Mouse (Mus musculus) lung, embryonic 14.5 days (tissue): ENCODE measurements around the gene Vps39. TPM values are rescaled to one million over a fixed set of nuclear protein-coding genes. Genes with fewer than 3 reads are reported as not detected.

Experiments
- ATAC-seq: fragments of 200-750 bp; cut with Nextera tagmentation; 2 replicates; pipeline ENCODE4 v1.8.0; 2017; ENCODE audit warnings: mild to moderate bottlenecking, moderate TSS enrichment, moderate library complexity; ENCODE audit not compliant: insufficient read depth
- DNase-seq: peaks from one replicate; pipeline ENCODE4 v3.0.0-alpha.2; 2015
- H3K27ac ChIP-seq: fragments of 300-500 bp; sonication (generic); 2 replicates; pipeline ENCODE4 v1.5.1; 2014; ENCODE audit warnings: low read depth, mild to moderate bottlenecking, moderate library complexity
- H3K27me3 ChIP-seq: fragments of 300-500 bp; sonication (generic); 2 replicates; pipeline ENCODE4 v1.6.1; 2014; ENCODE audit warnings: low read length, control low read depth; ENCODE audit not compliant: insufficient read depth
- H3K36me3 ChIP-seq: fragments of 300-500 bp; sonication (generic); 2 replicates; pipeline ENCODE4 v1.6.1; 2014; ENCODE audit warnings: control low read depth; ENCODE audit not compliant: insufficient read depth
- H3K4me1 ChIP-seq: fragments of 300-500 bp; sonication (generic); 2 replicates; pipeline ENCODE4 v1.6.1; 2014; ENCODE audit warnings: antibody characterized with exemption, control low read depth; ENCODE audit not compliant: insufficient read depth
- H3K4me2 ChIP-seq: fragments of 300-500 bp; sonication (generic); 2 replicates; pipeline ENCODE4 v1.6.1; 2014; ENCODE audit warnings: mild to moderate bottlenecking
- H3K4me3 ChIP-seq: fragments of 300-500 bp; sonication (generic); 2 replicates; pipeline ENCODE4 v1.5.1; 2014; ENCODE audit warnings: low read depth, low read length
- H3K9ac ChIP-seq: fragments of 300-500 bp; sonication (generic); 2 replicates; pipeline ENCODE4 v1.6.1; 2014
- H3K9me3 ChIP-seq: fragments of 300-500 bp; sonication (generic); 2 replicates; pipeline ENCODE4 v1.6.1; 2016; ENCODE audit warnings: low read depth, low read length, control low read depth
- CTCF ChIP-seq: IDR thresholded peaks from 2 replicates; pipeline ENCODE4 v1.5.1; 2016; ENCODE audit warnings: antibody characterized with exemption, low read depth
- WGBS: fragments of 180-500 bp; shearing (Covaris S2); extraction: QIAGEN DNeasy Blood & Tissue Kit; methylation state at CpG from one replicate; pipeline ENCODE4 v1.1.7; 2014; 5-methylcytosine and 5-hydroxymethylcytosine counted together
- polyA plus RNA-seq: library from polyadenylated mRNA; unstranded; fragments of >200 nt; fragmentation: Nextera tagmentation; extraction: Ambion mirVana; gene quantifications from 2 replicates; pipeline ENCODE4 v1.2.1, GENCODE M21; 2014

Vps39 gene
- 21.9 and 22.4 TPM in 2 replicates for polyA plus RNA-seq

DNA sequence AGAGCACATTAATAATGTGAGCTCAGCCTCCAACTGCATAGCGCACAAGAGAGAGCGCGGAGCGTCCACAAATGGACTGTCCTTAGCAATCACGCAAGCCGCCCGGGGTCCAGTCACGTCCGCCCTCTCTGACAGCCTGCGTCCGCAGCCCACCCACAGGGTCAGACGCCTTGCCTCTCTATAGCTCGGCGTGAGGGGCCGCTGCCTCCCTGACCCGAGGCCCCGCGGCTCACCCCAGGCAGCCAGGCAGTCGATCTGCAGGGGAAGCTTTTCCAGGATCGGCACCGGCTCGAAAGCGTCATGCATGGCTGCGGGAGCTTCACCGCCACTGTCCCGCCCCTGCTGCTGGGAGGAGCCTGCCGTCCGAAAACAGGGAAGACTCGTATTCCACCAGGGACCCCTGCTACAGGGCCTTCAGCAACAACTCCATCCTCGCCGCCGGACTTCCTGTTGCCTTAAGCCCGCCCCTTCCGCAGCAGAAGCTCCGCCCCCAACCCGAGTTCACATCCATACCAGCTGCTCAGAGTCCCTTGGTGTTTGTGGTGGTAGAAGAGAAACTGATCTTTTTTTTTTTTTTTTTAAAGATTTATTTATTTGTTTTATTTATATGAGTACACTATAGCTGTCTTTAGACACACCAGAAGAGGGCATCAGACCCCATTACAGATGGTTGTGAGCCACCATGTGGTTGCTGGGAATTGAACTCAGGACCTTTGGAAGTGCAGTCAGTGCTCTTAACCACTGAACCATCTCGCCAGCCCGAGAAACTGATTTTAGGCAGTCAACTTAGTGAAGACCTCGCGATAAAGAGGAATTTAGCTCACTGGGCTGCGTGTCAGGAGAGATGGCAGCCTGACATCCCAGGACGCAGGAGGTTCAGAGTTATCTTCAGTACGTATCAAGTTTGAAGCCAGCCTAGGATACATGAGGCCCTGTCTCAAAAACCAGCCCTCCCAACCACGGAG, at the start of gene Vps39:
Gene Vps39, minus strand, starts transcription at position 456 of the 965 bp plus-strand sequence.
- ATAC-seq (peak; percentile 96), DNase-seq (peak; percentile 94)
- H3K27ac ChIP-seq: peak within 1 kb of the TSS; percentile 61
- H3K36me3 ChIP-seq: peaks cover 49% of the 10 kb centered on the region
- peak within 1 kb of the TSS; percentile 74 for H3K9ac ChIP-seq
- no peaks in the 10 kb centered on the region for H3K27me3 ChIP-seq
- TF ChIP-seq CTCF: no peak
- peak within 1 kb of the TSS; percentile 79 for H3K4me2 ChIP-seq
- no peaks in the 10 kb centered on the region for H3K9me3 ChIP-seq
- H3K4me3 ChIP-seq: peak within 1 kb of the TSS; percentile 90
- no peaks in the 10 kb centered on the region for H3K4me1 ChIP-seq
- 11% methylated on average over 44 of the region's 44 CpGs for WGBS

DNA sequence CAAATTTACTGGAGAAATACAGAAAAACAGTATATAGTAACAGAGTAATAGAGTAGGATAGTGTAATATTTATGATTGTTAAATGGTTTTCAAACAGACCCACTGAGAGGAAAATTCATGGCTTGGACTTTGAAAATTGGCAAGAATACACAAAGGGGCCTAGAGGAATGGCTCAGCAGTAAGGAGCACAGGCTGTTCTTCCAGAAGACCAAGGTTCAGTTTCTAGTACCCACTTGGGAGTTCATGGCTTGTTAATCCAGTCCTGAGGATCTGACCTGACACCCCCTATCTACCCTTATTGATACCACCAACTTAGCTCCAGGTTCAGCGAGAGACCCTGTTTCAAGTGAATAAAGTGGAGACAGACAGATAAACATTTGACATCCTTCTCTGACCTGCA, 45.0 kb upstream of the Vps39 start:
- DNase-seq: no peak
- H3K9me3 ChIP-seq: no peaks in the 10 kb centered on the region
- H3K36me3 ChIP-seq: peaks cover 45% of the 10 kb centered on the region
- H3K9ac ChIP-seq: no peak overlapping the region
- H3K27me3 ChIP-seq: no peaks in the 10 kb centered on the region
- H3K4me3 ChIP-seq: no peak overlapping the region
- 77% methylated on average over 1 of the region's 1 CpGs for WGBS
- no peak overlapping the region for H3K27ac ChIP-seq
- no peak for TF ChIP-seq CTCF
- no peak overlapping the region for H3K4me2 ChIP-seq
- H3K4me1 ChIP-seq: peaks cover 6% of the 10 kb centered on the region; the same call in 1 of the 2 replicates
- no peak for ATAC-seq

DNA sequence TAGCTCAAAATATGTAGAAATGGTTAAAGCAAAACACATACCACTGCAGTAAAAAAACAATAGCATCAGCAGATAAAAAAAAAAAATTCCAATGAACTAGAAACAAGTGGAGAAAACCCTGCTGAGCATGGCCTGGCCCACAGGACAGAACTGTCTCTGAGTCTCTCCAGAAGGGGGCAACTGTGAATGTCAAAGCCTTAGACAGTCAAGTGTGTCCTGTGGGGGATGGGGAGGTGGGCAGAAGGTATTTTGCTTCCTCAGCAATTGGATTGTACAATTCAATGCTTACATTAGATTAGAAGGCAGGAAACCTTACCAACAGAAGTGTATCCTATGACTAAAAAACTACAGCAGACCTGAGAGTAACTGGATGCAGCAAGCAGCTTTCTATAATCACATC, 39.5 kb upstream of the Vps39 start:
- no peak for ATAC-seq
- no peak for TF ChIP-seq CTCF
- no peak overlapping the region for H3K27ac ChIP-seq
- H3K36me3 ChIP-seq: peaks cover 74% of the 10 kb centered on the region
- H3K27me3 ChIP-seq: no peaks in the 10 kb centered on the region
- DNase-seq: peak; percentile 9
- no peaks in the 10 kb centered on the region for H3K4me1 ChIP-seq
- H3K9me3 ChIP-seq: no peaks in the 10 kb centered on the region
- no peak overlapping the region for H3K4me2 ChIP-seq
- H3K4me3 ChIP-seq: no peak overlapping the region
- H3K9ac ChIP-seq: no peak overlapping the region

DNA sequence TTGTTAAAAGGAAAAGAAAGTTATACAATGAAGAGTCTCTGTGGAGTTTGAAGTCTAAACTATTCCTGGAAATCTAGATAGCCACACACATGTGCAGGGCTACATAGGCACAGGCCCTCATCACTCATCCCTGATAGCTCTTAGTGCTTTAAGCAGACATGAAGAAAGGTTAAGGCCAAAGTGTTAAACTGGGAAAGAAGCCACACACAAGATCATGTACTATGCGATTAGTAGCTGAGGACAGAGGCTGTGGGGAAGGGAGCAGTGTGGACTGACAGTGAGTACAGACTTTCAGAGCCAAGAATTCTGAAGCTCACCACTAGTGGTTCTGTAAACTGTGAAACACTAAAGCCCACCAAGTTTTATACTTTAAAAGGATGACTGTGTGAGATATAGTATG, 38.0 kb upstream of the Vps39 start:
- no peak for ATAC-seq
- Histone ChIP-seq H3K4me2 (no peak overlapping the region), H3K9me3 (no peaks in the 10 kb centered on the region), H3K36me3 (peaks cover 66% of the 10 kb centered on the region), H3K4me3 (no peak overlapping the region), H3K27ac (no peak overlapping the region), H3K4me1 (no peaks in the 10 kb centered on the region), H3K27me3 (no peaks in the 10 kb centered on the region), H3K9ac (no peak overlapping the region)
- DNase-seq: no peak
- 84% methylated on average over 1 of the region's 1 CpGs for WGBS
- no peak for TF ChIP-seq CTCF

DNA sequence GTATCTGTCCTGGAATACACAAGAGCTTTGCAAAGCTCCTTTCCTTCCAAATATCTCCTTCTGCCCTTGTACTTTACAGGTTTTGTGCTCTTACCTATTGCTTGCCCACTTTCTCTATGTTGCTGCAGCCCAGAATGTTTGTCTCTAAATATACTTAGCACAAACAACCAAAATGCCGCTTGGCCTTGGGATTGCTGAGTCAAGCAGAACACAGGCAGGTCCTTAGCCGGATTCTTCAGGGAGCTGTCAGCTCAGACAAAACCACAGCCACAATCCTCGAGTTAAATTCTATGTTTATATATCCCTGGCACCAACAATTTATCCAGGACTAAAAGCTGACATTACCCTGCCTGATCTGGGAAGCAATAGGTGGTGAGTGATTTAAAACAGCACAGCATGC, 36.4 kb upstream of the Vps39 start:
- no peak for ATAC-seq

DNA sequence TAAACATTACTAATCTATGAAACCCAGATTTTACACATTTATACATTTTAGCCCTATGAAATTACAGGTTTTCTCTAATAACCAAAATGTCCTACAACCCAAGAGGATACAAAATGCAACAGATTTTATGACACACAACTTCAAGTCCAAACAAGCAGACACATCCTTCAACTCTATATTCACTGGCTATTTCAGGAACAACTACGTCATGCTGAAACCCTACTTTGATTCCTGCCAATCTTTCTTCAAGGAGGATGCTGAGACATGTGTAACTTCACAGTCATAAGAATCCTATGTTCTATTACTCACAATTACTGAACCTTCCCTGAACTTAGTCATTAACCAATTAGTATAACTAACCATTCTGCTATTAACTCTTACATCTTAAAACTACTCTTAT, 34.4 kb upstream of the Vps39 start:
- ATAC-seq (no peak), DNase-seq (no peak)
- Histone ChIP-seq H3K9ac (no peak overlapping the region), H3K36me3 (peaks cover 61% of the 10 kb centered on the region), H3K9me3 (no peaks in the 10 kb centered on the region), H3K4me3 (no peak overlapping the region), H3K4me1 (no peaks in the 10 kb centered on the region), H3K27ac (no peak overlapping the region), H3K4me2 (no peak overlapping the region), H3K27me3 (no peaks in the 10 kb centered on the region)
- 98% methylated on average over 1 of the region's 1 CpGs for WGBS
- TF ChIP-seq CTCF: no peak

More for the DNA sequence above, 36.4 kb upstream of the Vps39 start:
- Histone ChIP-seq H3K27me3 (no peaks in the 10 kb centered on the region), H3K27ac (no peak overlapping the region), H3K4me3 (no peak overlapping the region), H3K9ac (no peak overlapping the region), H3K9me3 (no peaks in the 10 kb centered on the region), H3K4me1 (no peaks in the 10 kb centered on the region), H3K36me3 (peaks cover 65% of the 10 kb centered on the region), H3K4me2 (no peak overlapping the region)
- DNase-seq: no peak
- TF ChIP-seq CTCF: no peak
- WGBS: 67% methylated on average over 3 of the region's 3 CpGs

DNA sequence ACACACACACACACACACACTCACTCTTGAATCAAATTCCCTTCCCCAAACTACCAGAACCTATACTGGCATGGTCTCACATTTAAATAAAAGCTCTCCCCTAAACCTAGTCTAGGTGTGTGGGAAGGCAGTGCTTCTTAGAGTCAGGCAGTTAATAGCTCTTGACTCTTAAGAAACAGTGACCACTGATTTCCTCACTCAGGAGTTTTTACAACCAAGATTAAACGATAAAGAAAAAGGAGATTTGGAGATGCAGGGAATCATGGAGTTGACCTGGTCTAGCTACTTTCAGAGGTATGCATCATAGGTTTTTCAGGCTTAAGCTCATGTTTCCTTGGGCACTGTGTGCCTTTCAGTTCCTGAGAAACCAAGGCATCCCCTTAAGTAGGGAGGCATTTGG, 33.3 kb upstream of the Vps39 start:
- Histone ChIP-seq H3K4me2 (no peak overlapping the region), H3K36me3 (peaks cover 63% of the 10 kb centered on the region), H3K4me1 (no peaks in the 10 kb centered on the region), H3K4me3 (no peak overlapping the region), H3K9me3 (no peaks in the 10 kb centered on the region), H3K27ac (no peak overlapping the region), H3K9ac (no peak overlapping the region), H3K27me3 (no peaks in the 10 kb centered on the region)
- 92% methylated on average over 1 of the region's 1 CpGs for WGBS
- DNase-seq (no peak), ATAC-seq (no peak)
- TF ChIP-seq CTCF: no peak
